Mouse (Mus musculus) kidney, postnatal 0 days (tissue): Measurements from ENCODE around the gene Inpp1. TPM values are rescaled to one million over a fixed set of nuclear protein-coding genes. Genes with fewer than 3 reads are reported as not detected.

ENCODE experiments used
- ATAC-seq: fragments of 200-750 bp; cut with Nextera tagmentation; replicated peaks from 2 replicates; pipeline ENCODE4 v1.8.0; 2017; ENCODE audit warnings: low read depth, moderate number of reproducible peaks, moderate TSS enrichment, moderate library complexity; ENCODE audit not compliant: low FRiP score
- DNase-seq: peaks from one replicate; pipeline ENCODE4 v3.0.0-alpha.2; 2016; ENCODE audit warnings: low spot score
- H3K27ac ChIP-seq: fragments of 300-500 bp; sonication (generic); 2 replicates; pipeline ENCODE4 v1.5.1; 2014; ENCODE audit warnings: mild to moderate bottlenecking
- H3K27me3 ChIP-seq: fragments of 300-500 bp; sonication (generic); 2 replicates; pipeline ENCODE4 v1.6.1; 2014; ENCODE audit warnings: low read length, mixed read lengths; ENCODE audit not compliant: insufficient read depth
- H3K36me3 ChIP-seq: fragments of 300-500 bp; sonication (generic); 2 replicates; pipeline ENCODE4 v1.6.1; 2014; ENCODE audit warnings: low read length, mixed read lengths; ENCODE audit not compliant: insufficient read depth
- H3K4me1 ChIP-seq: fragments of 300-500 bp; sonication (generic); replicated peaks from 2 replicates; pipeline ENCODE4 v1.6.1; 2014; ENCODE audit warnings: antibody characterized with exemption, low read length, mixed read lengths; ENCODE audit not compliant: insufficient read depth
- H3K4me2 ChIP-seq: fragments of 300-500 bp; sonication (generic); 2 replicates; pipeline ENCODE4 v1.6.1; 2014; ENCODE audit warnings: mild to moderate bottlenecking, low read length, moderate library complexity, mixed read lengths
- H3K4me3 ChIP-seq: fragments of 300-500 bp; sonication (generic); replicated peaks from 2 replicates; pipeline ENCODE4 v1.5.1; 2014; ENCODE audit warnings: low read depth, low read length
- H3K9ac ChIP-seq: fragments of 300-500 bp; sonication (generic); 2 replicates; pipeline ENCODE4 v1.6.1; 2014; ENCODE audit warnings: low read depth, low read length
- H3K9me3 ChIP-seq: fragments of 300-500 bp; sonication (generic); replicated peaks from 2 replicates; pipeline ENCODE4 v1.6.1; 2016; ENCODE audit warnings: low read length, inconsistent platforms, mixed read lengths
- CTCF ChIP-seq: IDR thresholded peaks from 2 replicates; pipeline ENCODE4 v1.5.1; 2016; ENCODE audit warnings: antibody characterized with exemption, low read depth, mild to moderate bottlenecking, moderate library complexity
- WGBS: fragments of 180-500 bp; shearing (Covaris S2); extraction: QIAGEN DNeasy Blood & Tissue Kit; methylation state at CpG from one replicate; pipeline ENCODE4 v1.1.7; 2014; 5-methylcytosine and 5-hydroxymethylcytosine counted together
- polyA plus RNA-seq: library from polyadenylated mRNA; unstranded; fragments of >200 nt; fragmentation: Nextera tagmentation; extraction: Ambion mirVana; gene quantifications from 2 replicates; pipeline ENCODE4 v1.2.1, GENCODE M21; 2015

Inpp1 gene
- polyA plus RNA-seq, 1 experiment from 2014 or later, result 16.3 TPM

GRCm38 (mm10) chr1:52799056-52799726, 18.3 kb downstream of the Inpp1 start:
- WGBS, result 29% methylated on average over 10 of the region's 10 CpGs
- Histone ChIP-seq H3K9me3 (no peaks in the 10 kb centered on the region), H3K27me3 (no peaks in the 10 kb centered on the region), H3K36me3 (no peaks in the 10 kb centered on the region), H3K27ac (peak overlapping the region; percentile 51; the same call in 1 of the 2 replicates), H3K4me1 (peaks cover 22% of the 10 kb centered on the region), H3K9ac (no peak overlapping the region), H3K4me3 (no peak overlapping the region), H3K4me2 (peak overlapping the region; percentile 11; the same call in 1 of the 2 replicates)
- no peak for TF ChIP-seq CTCF
- no peak for ATAC-seq
- peak; percentile 18 for DNase-seq

DNA sequence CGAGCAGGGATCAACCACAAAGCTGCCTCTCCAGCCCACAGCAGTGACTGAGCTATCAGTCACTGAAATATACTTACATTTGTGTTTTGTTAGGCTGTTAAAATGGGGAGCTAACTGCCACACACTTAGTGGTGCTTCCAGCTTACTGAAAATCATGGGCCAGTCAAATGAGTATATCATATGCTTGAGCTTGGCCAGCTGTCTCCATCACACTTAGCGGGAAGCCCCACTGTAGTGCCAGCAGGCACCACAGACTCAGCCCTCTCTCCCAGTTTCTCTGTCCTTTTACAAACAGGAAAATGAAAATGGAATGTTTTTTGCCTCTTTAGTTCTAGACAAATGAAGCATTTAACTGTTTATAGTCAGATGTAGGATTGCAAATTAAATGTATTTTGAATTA, 21.6 kb downstream of the Inpp1 start:
- H3K27ac ChIP-seq, result no peak overlapping the region
- no peaks in the 10 kb centered on the region for H3K9me3 ChIP-seq
- 0 out of 2 replicates have a peak, but pooled peaks cover 5% of the 10 kb centered on the region for H3K36me3 ChIP-seq
- H3K9ac ChIP-seq, result no peak overlapping the region
- peaks cover 22% of the 10 kb centered on the region for H3K4me1 ChIP-seq
- no peak for TF ChIP-seq CTCF
- no peak overlapping the region for H3K4me3 ChIP-seq
- ATAC-seq (no peak), DNase-seq (no peak)
- 82% methylated on average over 2 of the region's 2 CpGs for WGBS
- no peak overlapping the region for H3K4me2 ChIP-seq
- no peaks in the 10 kb centered on the region for H3K27me3 ChIP-seq

DNA sequence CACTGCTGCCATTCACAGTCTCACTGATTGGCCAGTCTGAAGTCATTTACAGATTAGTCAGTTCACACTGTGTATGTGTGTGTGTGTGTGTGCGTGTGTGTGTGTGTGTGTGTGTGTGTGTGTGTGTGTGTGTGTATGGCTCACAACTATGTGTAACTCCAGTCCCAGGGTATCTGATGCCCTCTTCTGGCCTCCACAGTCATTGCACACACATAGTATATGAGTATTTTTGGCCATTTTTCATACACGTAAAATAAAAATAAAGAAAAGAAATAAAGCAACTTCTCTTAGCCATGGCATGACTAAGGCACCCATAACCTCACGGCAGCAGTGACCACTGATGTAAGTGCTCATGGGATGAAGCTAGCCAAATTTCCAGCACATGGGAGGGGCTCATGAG, 23.8 kb downstream of the Inpp1 start:
- 0 out of 2 replicates have a peak, but pooled peaks cover 4% of the 10 kb centered on the region for H3K4me1 ChIP-seq
- no peak overlapping the region for H3K4me2 ChIP-seq
- no peak overlapping the region for H3K4me3 ChIP-seq
- H3K27ac ChIP-seq, result no peak overlapping the region
- no peaks in the 10 kb centered on the region for H3K27me3 ChIP-seq
- 0 out of 2 replicates have a peak, but pooled peaks cover 5% of the 10 kb centered on the region for H3K36me3 ChIP-seq
- no peak for ATAC-seq
- no peaks in the 10 kb centered on the region for H3K9me3 ChIP-seq
- TF ChIP-seq CTCF, result peak; percentile 43; the same call in 1 of the 2 replicates
- H3K9ac ChIP-seq, result no peak overlapping the region
- no peak for DNase-seq
- WGBS, result 94% methylated on average over 3 of the region's 3 CpGs

DNA sequence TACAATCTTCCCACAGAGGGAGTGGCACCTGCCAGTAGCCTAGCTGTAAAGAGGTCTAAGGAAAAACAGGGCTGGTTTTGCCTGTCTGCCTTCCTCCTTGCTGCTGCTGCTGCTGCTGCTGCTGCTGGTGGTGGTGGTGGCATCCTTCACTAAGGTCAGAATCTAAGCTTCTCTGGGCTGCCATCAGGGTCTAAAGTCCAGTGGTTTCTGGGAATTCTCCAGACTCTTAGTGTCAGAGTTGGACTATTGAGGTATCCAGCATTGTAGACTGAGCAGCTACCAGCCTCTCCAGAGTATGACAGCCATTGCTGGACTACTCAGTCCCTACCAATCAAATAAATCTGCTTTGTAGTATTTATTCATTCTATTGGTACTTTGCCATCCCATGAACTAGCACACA, 24.8 kb downstream of the Inpp1 start:
- H3K9ac ChIP-seq, result no peak overlapping the region
- ATAC-seq, result no peak
- no peak for TF ChIP-seq CTCF

DNA sequence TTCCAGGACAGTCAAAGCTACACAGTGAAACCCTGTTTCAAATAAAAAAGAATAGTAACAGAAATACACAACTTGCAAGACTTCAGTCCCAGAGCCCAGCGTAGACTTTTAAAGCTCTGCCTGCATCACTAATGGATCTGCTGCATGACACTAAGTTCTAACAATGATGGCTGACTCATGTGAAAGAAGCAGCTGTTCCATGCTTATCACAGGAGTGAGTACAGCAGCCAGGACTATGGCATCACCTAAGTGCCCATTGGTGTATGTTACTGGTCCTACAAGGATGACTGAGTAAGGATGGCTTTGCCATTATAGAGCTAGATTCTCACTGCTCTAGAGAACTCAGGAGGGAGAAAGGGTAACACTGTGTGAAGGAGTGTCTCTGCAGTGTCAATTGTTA, 30.2 kb downstream of the Inpp1 start:
- ATAC-seq, result no peak
- Histone ChIP-seq H3K36me3 (0 out of 2 replicates have a peak, but pooled peaks cover 5% of the 10 kb centered on the region), H3K9me3 (no peaks in the 10 kb centered on the region), H3K4me3 (no peak overlapping the region), H3K27me3 (no peaks in the 10 kb centered on the region), H3K27ac (no peak overlapping the region), H3K9ac (no peak overlapping the region), H3K4me2 (no peak overlapping the region), H3K4me1 (no peaks in the 10 kb centered on the region)
- no peak for TF ChIP-seq CTCF
- WGBS, result 88% methylated on average over 1 of the region's 1 CpGs
- no peak for DNase-seq

More for the DNA sequence above, 24.8 kb downstream of the Inpp1 start:
- Histone ChIP-seq H3K36me3 (0 out of 2 replicates have a peak, but pooled peaks cover 5% of the 10 kb centered on the region), H3K9me3 (no peaks in the 10 kb centered on the region), H3K4me1 (no peaks in the 10 kb centered on the region), H3K4me3 (no peak overlapping the region), H3K4me2 (no peak overlapping the region), H3K27ac (no peak overlapping the region), H3K27me3 (no peaks in the 10 kb centered on the region)
- no peak for DNase-seq

- Histone ChIP-seq H3K36me3 (no peaks in the 10 kb centered on the region), H3K27me3 (no peaks in the 10 kb centered on the region), H3K4me1 (no peaks in the 10 kb centered on the region), H3K9ac (no peak overlapping the region), H3K9me3 (no peaks in the 10 kb centered on the region), H3K4me2 (no peak overlapping the region), H3K27ac (no peak overlapping the region; the same call in 1 of the 2 replicates), H3K4me3 (no peak overlapping the region)
- peak; percentile 3 for DNase-seq
- WGBS, result 56% methylated on average over 7 of the region's 7 CpGs
- TF ChIP-seq CTCF, result no peak
- ATAC-seq, result peak; percentile 61
Measured at GRCm38 (mm10) chr1:52765176-52766111, 52.0 kb downstream of the Inpp1 start.
